ENCODE assay signal across 12 mouse cellular contexts in genomic region chr2:180879365-180880067, GRCm38 (mm10). TPM values are rescaled to one million over a fixed set of nuclear protein-coding genes. Genes with fewer than 3 reads are reported as not detected.
DNase-seq lines count a peak whose midpoint lies in the region; ATAC-seq and TF ChIP-seq lines count a peak whose summit lies in the region.
"Had no signal": no experiment of that assay in that cellular context is flagged by ENCODE, and none has a peak within 500 bp of the region (broad histone marks: within the 10 kb centered on the region; RNA-seq: fewer than 3 reads in every experiment).

No protein-coding gene starts in this region.

- H3K36me3 ChIP-seq in forebrain, embryonic 14.5 days (ENCODE audit: control insufficient read depth, insufficient read depth, low read length): no peaks in the 10 kb centered on the region
- peaks cover 10% of the 10 kb centered on the region for H3K36me3 ChIP-seq in neural tube, embryonic 12.5 days

- TF ChIP-seq CTCF in gastrocnemius, adult 2 months (IDR thresholded peaks at IDR 0.05): no peak

- H3K9ac ChIP-seq in forebrain, embryonic 14.5 days (ENCODE audit: low read length): no peak overlapping the region
- H3K9ac ChIP-seq in neural tube, embryonic 12.5 days: no peak overlapping the region

- peak; percentile 97 for ATAC-seq in forebrain, embryonic 14.5 days
- peak; percentile 89 for ATAC-seq in neural tube, embryonic 12.5 days (ENCODE audit: low FRiP score, low read depth)

- peak overlapping the region; percentile 16; the same call in 1 of the 2 replicates for H3K4me2 ChIP-seq in forebrain, embryonic 14.5 days (ENCODE audit: low read length)
- H3K4me2 ChIP-seq in neural tube, embryonic 12.5 days (replicated peaks): peak overlapping the region; percentile 24

- intact Hi-C loops in gastrocnemius, adult 2 months (cut with DNase I): no loop called here

- DNase-seq in cerebellum, adult 9-11 months: peak; percentile 82
- peak; percentile 95 for DNase-seq in forebrain, embryonic 14.5 days (ENCODE audit: low spot score)
- peak; percentile 85 for DNase-seq in layer of hippocampus, adult 9-11 months
- DNase-seq in heart, postnatal 4 days: no peak
- no peak for DNase-seq in gastrocnemius, adult 2 months
- no peak for DNase-seq in heart, adult 11 months
- no peak for DNase-seq in urinary bladder, postnatal 36 days (ENCODE audit: low spot score in 2 of 2)
- DNase-seq: gastrocnemius, postnatal 36 days had no signal

- H3K27ac ChIP-seq in forebrain, embryonic 14.5 days (ENCODE audit: low read depth, low read length): peak overlapping the region; percentile 75
- H3K27ac ChIP-seq in neural tube, embryonic 12.5 days: peak overlapping the region; percentile 43; the same call in 1 of the 2 replicates
- H3K27ac ChIP-seq in gastrocnemius, adult 2 months: no peak overlapping the region

- no peaks in the 10 kb centered on the region for H3K9me3 ChIP-seq in forebrain, embryonic 14.5 days (replicated peaks; ENCODE audit: control insufficient read depth, low read length)
- H3K9me3 ChIP-seq in neural tube, embryonic 12.5 days: no peaks in the 10 kb centered on the region
- H3K9me3 ChIP-seq: megakaryocyte, embryonic 14.5 days had no signal

- 27% methylated on average over 7 of the region's 7 CpGs for WGBS in forebrain, embryonic 14.5 days
- 47% methylated on average over 7 of the region's 7 CpGs for WGBS in neural tube, embryonic 12.5 days

- H3K4me3 ChIP-seq in forebrain, embryonic 14.5 days (ENCODE audit: low read depth, low read length): no peak overlapping the region
- no peak overlapping the region for H3K4me3 ChIP-seq in neural tube, embryonic 12.5 days
- no peak overlapping the region for H3K4me3 ChIP-seq in gastrocnemius, adult 2 months
- H3K4me3 ChIP-seq: megakaryocyte, embryonic 14.5 days had no signal

- no peaks in the 10 kb centered on the region for H3K27me3 ChIP-seq in forebrain, embryonic 14.5 days (replicated peaks; ENCODE audit: control insufficient read depth, insufficient read depth, low read length)
- H3K27me3 ChIP-seq in neural tube, embryonic 12.5 days (replicated peaks): no peaks in the 10 kb centered on the region

- peaks cover 17% of the 10 kb centered on the region for H3K4me1 ChIP-seq in forebrain, embryonic 14.5 days (ENCODE audit: control insufficient read depth, insufficient read depth, low read length)
- peaks cover 29% of the 10 kb centered on the region for H3K4me1 ChIP-seq in neural tube, embryonic 12.5 days
- H3K4me1 ChIP-seq: megakaryocyte, embryonic 14.5 days had no signal

RNA-seq across cellular contexts. Expression of gene Ythdf1, which starts 41.2 kb away (rescaled TPM):
- 24.5 and 36.8 TPM in 2 replicates for polyA plus RNA-seq in forebrain, embryonic 14.5 days (2014; fragmentation: Nextera tagmentation; extraction: Ambion mirVana)
- polyA plus RNA-seq in neural tube, embryonic 12.5 days (2016; fragmentation: Nextera tagmentation; extraction: Ambion mirVana): 62.4 and 64.7 TPM in 2 replicates
- total RNA-seq in heart, postnatal 4 days (2021): 10 to 100 TPM; 47.0 to 47.8 TPM
- total RNA-seq in gastrocnemius, adult 2 months (2021): 10 to 100 TPM; 41.9 to 42.1 TPM

RNA-seq across cellular contexts. Expression of gene Birc7, which starts 49.3 kb away (rescaled TPM):
- polyA plus RNA-seq in forebrain, embryonic 14.5 days (2014; fragmentation: Nextera tagmentation; extraction: Ambion mirVana): not detected in 2 replicates
- 0.27 and 0.34 TPM in 2 replicates for polyA plus RNA-seq in neural tube, embryonic 12.5 days (2016; fragmentation: Nextera tagmentation; extraction: Ambion mirVana)
- total RNA-seq in heart, postnatal 4 days (2021): not detected
- total RNA-seq in gastrocnemius, adult 2 months (2021): not detected
- total RNA-seq: gastrocnemius, postnatal 36 days; left cerebral cortex, adult 8-10 months; MEL had no signal

Comparison
In these comparisons a context has a peak if more than half of its experiments do, and no peak if none do; other contexts are left out.
1. DNase-seq: peak in cerebellum, adult 9-11 months (single experiment), forebrain, embryonic 14.5 days (single experiment) and layer of hippocampus, adult 9-11 months (single experiment); none in heart, postnatal 4 days (single experiment), gastrocnemius, adult 2 months (single experiment), heart, adult 11 months (single experiment) and urinary bladder, postnatal 36 days (0 of 2).